Mouse (Mus musculus): ENCODE measurements around the gene Hoxa6. TPM values are rescaled to one million over a fixed set of nuclear protein-coding genes. Genes with fewer than 3 reads are reported as not detected.

Gene Hoxa6
- polyA plus RNA-seq (2017; shearing (Covaris generic)), result under 1 TPM in 1 of 2 experiments, not detected in 1; 0.27 TPM

GRCm38 (mm10) chr6:52208072-52208867 is at the start of gene Hoxa6:
TSS of gene Hoxa6 (minus strand) at chr6:52208722.

GRCm38 (mm10) chr6:52245757-52246142 is 37.2 kb upstream of the Hoxa6 start, which contains the start of gene Hoxa11:
TSS of gene Hoxa11 (minus strand) at chr6:52245810.

GRCm38 (mm10) chr6:52240389-52241000 is 32.0 kb upstream of the Hoxa6 start, which contains the start of gene Hoxa10:
TSS of gene Hoxa10 (minus strand) at chr6:52240854.

GRCm38 (mm10) chr6:52230516-52231165 is 22.1 kb upstream of the Hoxa6 start, which contains the start of gene Hoxa9:
TSS of gene Hoxa9 (minus strand) at chr6:52231089.

GRCm38 (mm10) chr6:52221337-52221992 is 12.9 kb upstream of the Hoxa6 start, which contains the start of gene Hoxa7:
TSS of gene Hoxa7 (minus strand) at chr6:52221854.

GRCm38 (mm10) chr6:52213119-52213986 is 4.8 kb upstream of the Hoxa6 start, which contains the start of the genes Hoxa3 and Gm28308:
TSS of gene Hoxa3 (minus strand) at chr6:52213336.
TSS of gene Gm28308 (minus strand) at chr6:52213339.

GRCm38 (mm10) chr6:52204050-52204752 is 4.3 kb downstream of the Hoxa6 start, which contains the start of gene Hoxa5:
TSS of gene Hoxa5 (minus strand) at chr6:52204587.

GRCm38 (mm10) chr6:52190906-52191810 is 17.4 kb downstream of the Hoxa6 start, which contains the start of gene Hoxa4:
TSS of gene Hoxa4 (minus strand) at chr6:52191753.

GRCm38 (mm10) chr6:52177061-52177735 is 31.3 kb downstream of the Hoxa6 start, which contains the start of gene 5730596B20Rik:
TSS of gene 5730596B20Rik (plus strand) at chr6:52177498.

GRCm38 (mm10) chr6:52164626-52165440 is 43.7 kb downstream of the Hoxa6 start, which contains the start of gene Hoxa2:
TSS of gene Hoxa2 (minus strand) at chr6:52164831.

GRCm38 (mm10) chr6:52158276-52159051 is 50.1 kb downstream of the Hoxa6 start, which contains the start of gene Hoxa1:
TSS of gene Hoxa1 (minus strand) at chr6:52158317.

Other genes with a start within 250 kb of the Hoxa6 start
- gene Skap2, start 196.2 kb downstream of the Hoxa6 start, polyA plus RNA-seq (2017; shearing (Covaris generic)), result 10 to 100 TPM; 25.3 to 34.2 TPM
- gene Hoxa1, start 50.4 kb downstream of the Hoxa6 start, polyA plus RNA-seq (2017; shearing (Covaris generic)), result not detected
- not detected for gene Hoxa2, start 43.9 kb downstream of the Hoxa6 start, polyA plus RNA-seq (2017; shearing (Covaris generic))
- not detected for gene 5730596B20Rik, start 31.2 kb downstream of the Hoxa6 start, polyA plus RNA-seq (2017; shearing (Covaris generic))
- not detected for gene Hoxa4, start 17.0 kb downstream of the Hoxa6 start, polyA plus RNA-seq (2017; shearing (Covaris generic))
- under 1 TPM; 0.08 to 0.18 TPM for gene Hoxa5, start 4.1 kb downstream of the Hoxa6 start, polyA plus RNA-seq (2017; shearing (Covaris generic))
- not detected for gene Hoxa3, start 4.6 kb upstream of the Hoxa6 start, polyA plus RNA-seq (2017; shearing (Covaris generic))
- gene Gm28308, start 4.6 kb upstream of the Hoxa6 start, polyA plus RNA-seq (2017; shearing (Covaris generic)), result not detected
- gene Hoxa7, start 13.1 kb upstream of the Hoxa6 start, polyA plus RNA-seq (2017; shearing (Covaris generic)), result not detected
- gene Hoxa9, start 22.4 kb upstream of the Hoxa6 start, polyA plus RNA-seq (2017; shearing (Covaris generic)), result 1 to 10 TPM in 1 of 2 experiments, not detected in 1; 1.4 TPM
- gene Hoxa10, start 32.1 kb upstream of the Hoxa6 start, polyA plus RNA-seq (2017; shearing (Covaris generic)), result under 1 TPM in 1 of 2 experiments, not detected in 1; 0.26 TPM
- not detected for gene Hoxa11, start 37.1 kb upstream of the Hoxa6 start, polyA plus RNA-seq (2017; shearing (Covaris generic))
- gene Hoxa13, start 52.2 kb upstream of the Hoxa6 start, polyA plus RNA-seq (2017; shearing (Covaris generic)), result not detected
- gene Evx1, start 104.8 kb upstream of the Hoxa6 start, polyA plus RNA-seq (2017; shearing (Covaris generic)), result not detected